Mouse (Mus musculus) CH12.LX (cell line): ENCODE measurements around the gene Cep89. TPM values are rescaled to one million over a fixed set of nuclear protein-coding genes. Genes with fewer than 3 reads are reported as not detected.

Source experiments
- DNase-seq: peaks from one replicate; pipeline ENCODE4 v3.0.0-alpha.2; 2013; ENCODE audit errors: extremely low read depth
- H3K27ac ChIP-seq: 2 replicates; pipeline ENCODE4 v1.5.1; 2012; ENCODE audit warnings: low read depth, mild to moderate bottlenecking, control low read depth, moderate library complexity; ENCODE audit not compliant: insufficient read depth
- H3K27me3 ChIP-seq: replicated peaks from 2 replicates; pipeline ENCODE3; 2012; ENCODE audit warnings: inconsistent platforms
- H3K36me3 ChIP-seq, 2 experiments: replicated peaks in 1 of 2; 2 replicates each; pipeline versions ENCODE3 to v1.6.1; 2012; ENCODE audit warnings: inconsistent platforms in 1 of 2, low read length in 1 of 2, mild to moderate bottlenecking in 1 of 2, mixed read lengths in 1 of 2, moderate library complexity in 1 of 2; ENCODE audit not compliant: control insufficient read depth in 1 of 2, insufficient read depth in 1 of 2
- H3K4me1 ChIP-seq, 2 experiments: 2 replicates each; pipeline ENCODE4 v1.6.1; 2012; ENCODE audit warnings: inconsistent platforms in 1 of 2, moderate library complexity in 1 of 2; ENCODE audit not compliant: insufficient read depth in 2 of 2, control insufficient read depth in 1 of 2
- H3K4me2 ChIP-seq: 2 replicates; pipeline ENCODE4 v1.6.1; 2012; ENCODE audit warnings: low read depth, mild to moderate bottlenecking, control low read depth; ENCODE audit not compliant: poor library complexity, insufficient read depth, severe bottlenecking
- H3K4me3 ChIP-seq, 3 experiments: fragments of 150-350 bp in 1 of 3; sonication (generic) in 1 of 3; replicated peaks in 1 of 3; 2 replicates each; pipeline versions ENCODE3 to v1.5.1; 2011 to 2012; ENCODE audit warnings: low read depth in 2 of 3, low read length in 2 of 3, mild to moderate bottlenecking in 2 of 3, moderate library complexity in 2 of 3, control low read depth in 1 of 3, improper control_type of control experiment in 1 of 3, inconsistent platforms in 1 of 3, mixed read lengths in 1 of 3; ENCODE audit not compliant: poor library complexity in 1 of 3
- H3K79me2 ChIP-seq: replicated peaks from 2 replicates; pipeline ENCODE4 v1.6.1; 2012; ENCODE audit warnings: mild to moderate bottlenecking, moderate library complexity; ENCODE audit not compliant: control insufficient read depth, poor library complexity, insufficient read depth, severe bottlenecking; ENCODE audit errors: extremely low read depth
- H3K9ac ChIP-seq: 2 replicates; pipeline ENCODE4 v1.6.1; 2012; ENCODE audit warnings: low read depth, mild to moderate bottlenecking, control low read depth, moderate library complexity; ENCODE audit not compliant: insufficient read depth
- H3K9me3 ChIP-seq: replicated peaks from 2 replicates; pipeline ENCODE3; 2012; ENCODE audit warnings: low read length, inconsistent platforms, mixed read lengths
- CHD2 ChIP-seq: IDR thresholded peaks from 2 replicates; pipeline ENCODE4 v1.6.1; 2011; ENCODE audit warnings: low read length, improper control_type of control experiment
- CTCF ChIP-seq, 2 experiments: IDR thresholded peaks in 1 of 2; conservative IDR thresholded peaks in 1 of 2; 2 replicates each; pipeline ENCODE4 v1.5.1; 2011 to 2012; ENCODE audit warnings: low read depth in 2 of 2, low read length in 2 of 2, improper control_type of control experiment in 1 of 2, inconsistent platforms in 1 of 2, mild to moderate bottlenecking in 1 of 2, moderate library complexity in 1 of 2
- ETS1 ChIP-seq: conservative IDR thresholded peaks from 2 replicates; pipeline ENCODE4 v1.6.1; 2012; ENCODE audit warnings: low read depth, mild to moderate bottlenecking, inconsistent platforms, low read length, improper control_type of control experiment, moderate library complexity
- GABPA ChIP-seq: IDR thresholded peaks from 2 replicates; pipeline ENCODE4 v1.6.1; 2012; ENCODE audit warnings: low read depth, low read length, improper control_type of control experiment, inconsistent platforms; ENCODE audit not compliant: insufficient replicate concordance
- JUN ChIP-seq: IDR thresholded peaks from 2 replicates; pipeline ENCODE4 v1.6.1; 2011; ENCODE audit warnings: low read depth, mild to moderate bottlenecking, low read length, improper control_type of control experiment, moderate library complexity; ENCODE audit not compliant: insufficient read depth
- JUND ChIP-seq: conservative IDR thresholded peaks from 2 replicates; pipeline ENCODE4 v1.6.1; 2011; ENCODE audit warnings: low read depth, low read length, improper control_type of control experiment
- MAX ChIP-seq: IDR thresholded peaks from 2 replicates; pipeline ENCODE4 v1.6.1; 2011; ENCODE audit warnings: low read length, improper control_type of control experiment
- MXI1 ChIP-seq: IDR thresholded peaks from 2 replicates; pipeline ENCODE4 v1.6.1; 2011; ENCODE audit warnings: mild to moderate bottlenecking, low read depth, low read length, improper control_type of control experiment
- NELFE ChIP-seq: IDR thresholded peaks from 2 replicates; pipeline ENCODE4 v1.6.1; 2011; ENCODE audit warnings: low read depth, low read length, improper control_type of control experiment
- PAX5 ChIP-seq: IDR thresholded peaks from 2 replicates; pipeline ENCODE4 v1.6.1; 2012; ENCODE audit warnings: low read length, inconsistent platforms, mixed read lengths
- POLR2AphosphoS2 ChIP-seq: IDR thresholded peaks from 2 replicates; pipeline ENCODE4 v1.6.1; 2011; ENCODE audit warnings: low read depth, low read length, improper control_type of control experiment
- RAD21 ChIP-seq: IDR thresholded peaks from 2 replicates; pipeline ENCODE4 v1.6.1; 2011; ENCODE audit warnings: low read depth, mild to moderate bottlenecking, low read length, improper control_type of control experiment, moderate library complexity
- SIN3A ChIP-seq: IDR thresholded peaks from 2 replicates; pipeline ENCODE4 v1.6.1; 2012; ENCODE audit warnings: low read length, improper control_type of control experiment, inconsistent platforms
- TBP ChIP-seq: conservative IDR thresholded peaks from 2 replicates; pipeline ENCODE4 v1.6.1; 2011; ENCODE audit warnings: low read depth, low read length, improper control_type of control experiment
- ZKSCAN1 ChIP-seq: IDR thresholded peaks from 2 replicates; pipeline ENCODE4 v1.6.1; 2012; ENCODE audit warnings: low read depth, inconsistent platforms, low read length, improper control_type of control experiment, borderline replicate concordance
- ZNF384 ChIP-seq: IDR thresholded peaks from 2 replicates; pipeline ENCODE4 v1.6.1; 2012; ENCODE audit warnings: low read depth, low read length, improper control_type of control experiment, inconsistent platforms
- dilution Hi-C: fragments of 300-500 bp; cut with MboI; formaldehyde crosslinking; loops from 2 replicates; pipeline ENCODE4 v1.14.3; 2020; ENCODE audit warnings: low sequenced_read_pairs; ENCODE audit not compliant: extremely low pct_unique_long_range_greater_than_20kb, extremely low pct_ligation_motif_present
- in situ Hi-C: fragments of 300-500 bp; cut with MboI; formaldehyde crosslinking; loops from 3 replicates; pipeline ENCODE4 v1.14.3; 2019; ENCODE audit warnings: low sequenced_read_pairs, low pct_ligation_motif_present, low pct_unique_long_range_greater_than_20kb, mixed read lengths
- polyA plus RNA-seq: library from polyadenylated mRNA; unstranded; fragments of >175 nt; gene quantifications from 2 replicates; pipeline ENCODE4 v1.2.1, GENCODE M21; 2012; ENCODE audit warnings: low read depth; ENCODE audit not compliant: insufficient read length
- total RNA-seq, 2 experiments: library from RNA; depleted of rRNA; stranded (reverse); fragments of 300-350 nt in 1 of 2; fragments of >200 nt in 1 of 2; gene quantifications; 2 replicates each; pipeline ENCODE4 v1.2.3; 2012 to 2014

Gene Cep89
- total and polyA plus RNA-seq, 3 experiments = 5.2 to 25.4 (median 12.6) TPM

- Histone ChIP-seq H3K9ac (no peak overlapping the region), H3K27ac (no peak overlapping the region), H3K4me1 (peaks cover 0 to 5% of the 10 kb centered on the region in 2 experiments; a peak in 2 of 4 replicates), H3K27me3 (no peaks in the 10 kb centered on the region), H3K4me3 (no peak overlapping the region), H3K9me3 (no peaks in the 10 kb centered on the region), H3K4me2 (no peak overlapping the region), H3K36me3 (no peaks in the 10 kb centered on the region), H3K79me2 (no peaks in the 10 kb centered on the region)
- in situ Hi-C loops (no loop called here), dilution Hi-C loops (no loop called here)
- TF ChIP-seq MXI1 = no peak
- no peak for TF ChIP-seq CHD2
- no peak for TF ChIP-seq POLR2AphosphoS2
- TF ChIP-seq ZNF384 = no peak
- TF ChIP-seq CTCF (conservative IDR thresholded peaks at IDR 0.05 in 1 of 2, IDR thresholded peaks at IDR 0.05 in 1 of 2; ENCODE audit: low read depth in 2 of 2, low read length in 2 of 2) = no peak
- TF ChIP-seq ETS1 = no peak
- TF ChIP-seq JUND = no peak
- TF ChIP-seq NELFE = no peak
- no peak for TF ChIP-seq GABPA
- TF ChIP-seq MAX = no peak
- no peak for TF ChIP-seq PAX5
- no peak for TF ChIP-seq SIN3A
- DNase-seq = no peak
Measured at GRCm38 (mm10) chr7:35460971-35461370, 64.1 kb downstream of the Cep89 start.

GRCm38 (mm10) chr7:35465027-35465426 is 68.2 kb downstream of the Cep89 start:
- no peak overlapping the region for H3K27ac ChIP-seq
- H3K27me3 ChIP-seq = no peaks in the 10 kb centered on the region
- H3K79me2 ChIP-seq = no peaks in the 10 kb centered on the region
- no peak overlapping the region for H3K4me2 ChIP-seq
- no peaks in the 10 kb centered on the region for H3K36me3 ChIP-seq
- dilution Hi-C loops = no loop called here
- H3K9ac ChIP-seq = no peak overlapping the region
- no peak for TF ChIP-seq RAD21
- no peak for TF ChIP-seq ETS1
- TF ChIP-seq ZNF384 = no peak
- no peak for TF ChIP-seq CHD2
- TF ChIP-seq TBP = no peak
- TF ChIP-seq JUND = no peak
- no peak for TF ChIP-seq JUN
- no peak for TF ChIP-seq MAX
- no peak for TF ChIP-seq CTCF (conservative IDR thresholded peaks at IDR 0.05 in 1 of 2, IDR thresholded peaks at IDR 0.05 in 1 of 2; ENCODE audit: low read depth in 2 of 2, low read length in 2 of 2)
- TF ChIP-seq ZKSCAN1 = no peak
- TF ChIP-seq, all 38 proteins: peak for 0
- Histone ChIP-seq H3K4me3 (no peak overlapping the region), H3K9me3 (no peaks in the 10 kb centered on the region), H3K4me1 (peaks cover 0 to 5% of the 10 kb centered on the region in 2 experiments; a peak in 1 of 4 replicates)
- no peak for DNase-seq
- in situ Hi-C loops = no loop called here
